Mouse (Mus musculus) spleen, postnatal 4 days (tissue): ENCODE measurements around the gene Mgat4a.
"Not testable (repeated sequence)": the region's sequence is repeated elsewhere in the genome, so short reads cannot be mapped to it uniquely, and the experiment has no call there.

ENCODE experiments used
- DNase-seq, 2 experiments: peaks; one replicate each; pipeline ENCODE4 v3.0.0; 2022; ENCODE audit warnings: low spot score in 2 of 2

Gene Mgat4a

DNA sequence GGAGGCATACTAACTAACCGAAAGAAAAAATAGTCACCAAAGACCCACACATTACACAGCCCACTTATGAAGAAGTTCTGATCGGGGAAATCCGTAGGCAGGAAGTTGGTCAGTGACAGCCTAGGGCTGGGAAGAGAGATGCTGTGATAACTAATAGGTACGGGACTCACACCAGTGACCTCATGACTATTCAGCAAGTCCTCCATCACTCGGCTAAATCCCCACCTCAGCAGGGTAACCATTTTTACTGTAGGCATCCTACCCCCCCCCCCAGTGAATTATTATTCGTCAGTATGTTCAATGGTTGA, 8.3 kb downstream of the Mgat4a start:
- DNase-seq, result no peak

DNA sequence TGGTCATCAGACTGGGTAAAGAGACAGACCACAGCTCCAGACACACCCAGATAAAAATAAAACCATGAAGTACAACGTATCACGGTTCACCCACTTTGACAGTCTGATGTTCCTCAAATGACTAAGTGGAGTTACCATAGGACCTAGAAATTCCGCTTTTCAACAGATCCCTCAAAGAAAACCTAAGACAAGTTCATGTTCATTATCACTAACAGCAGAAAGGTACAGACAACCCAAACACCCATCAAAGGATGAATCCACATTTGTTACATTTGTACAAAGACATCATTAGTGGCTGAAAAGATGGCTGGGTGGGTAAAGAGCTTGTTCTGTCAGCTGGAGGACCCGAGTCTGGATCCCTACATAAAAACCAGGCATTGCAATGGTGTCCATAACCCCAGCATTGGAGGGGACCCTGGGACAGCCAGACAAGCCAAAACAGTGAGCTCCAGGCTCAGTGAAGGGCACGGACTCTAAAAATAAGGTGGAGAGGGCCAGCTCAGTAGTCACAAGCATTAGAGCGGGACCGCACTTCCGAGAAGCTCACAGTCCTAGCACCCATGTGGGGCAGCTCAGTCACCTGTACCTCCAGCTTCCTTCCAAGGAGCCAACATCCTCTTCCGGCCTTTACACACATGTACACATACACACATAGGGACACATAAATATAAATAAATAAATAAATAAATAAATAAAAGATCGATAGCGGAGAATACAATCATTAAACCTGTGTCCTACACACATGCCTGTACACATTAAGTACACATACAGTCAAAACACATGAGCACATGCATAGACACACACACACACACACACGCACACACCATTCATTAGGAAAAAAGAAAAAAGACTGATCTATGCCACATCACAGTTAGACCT, 8.9 kb downstream of the Mgat4a start:
- DNase-seq, result no peak

DNA sequence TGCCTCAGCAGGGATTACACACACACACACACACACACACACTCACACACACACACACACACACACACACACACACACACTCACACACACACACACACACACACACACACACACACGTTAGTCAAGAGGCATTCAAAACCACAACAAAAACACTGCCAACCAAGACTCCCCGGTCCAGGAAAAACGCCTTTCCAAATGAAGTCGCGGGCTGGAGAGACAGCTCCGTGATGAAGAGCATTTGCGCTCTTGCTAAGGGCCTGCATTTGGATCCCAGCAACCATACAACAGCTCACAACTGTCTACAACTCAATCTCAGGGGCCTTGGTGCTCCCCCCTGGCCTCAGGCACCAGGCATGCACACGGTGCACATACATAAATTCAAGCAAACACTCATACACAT, 10.8 kb downstream of the Mgat4a start:
- no peak for DNase-seq

DNA sequence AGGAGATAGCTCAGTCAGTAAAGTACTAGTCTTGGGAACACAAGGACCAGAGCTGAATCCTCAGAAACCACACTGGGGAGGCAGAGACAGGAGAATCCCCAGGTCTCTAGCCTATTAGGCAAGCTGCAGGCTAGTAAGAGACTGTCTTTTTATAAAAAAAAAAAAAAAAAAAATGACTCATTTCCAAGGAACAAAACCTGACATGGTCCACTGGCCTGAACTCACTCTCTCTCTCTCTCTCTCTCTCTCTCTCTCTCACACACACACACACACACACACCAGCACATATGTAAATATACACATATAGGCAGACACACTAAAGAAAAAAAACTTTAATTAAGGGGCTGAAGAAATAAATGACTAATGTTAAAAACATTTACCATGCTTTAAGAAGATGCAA, 14.6 kb downstream of the Mgat4a start:
- DNase-seq, result no peak

DNA sequence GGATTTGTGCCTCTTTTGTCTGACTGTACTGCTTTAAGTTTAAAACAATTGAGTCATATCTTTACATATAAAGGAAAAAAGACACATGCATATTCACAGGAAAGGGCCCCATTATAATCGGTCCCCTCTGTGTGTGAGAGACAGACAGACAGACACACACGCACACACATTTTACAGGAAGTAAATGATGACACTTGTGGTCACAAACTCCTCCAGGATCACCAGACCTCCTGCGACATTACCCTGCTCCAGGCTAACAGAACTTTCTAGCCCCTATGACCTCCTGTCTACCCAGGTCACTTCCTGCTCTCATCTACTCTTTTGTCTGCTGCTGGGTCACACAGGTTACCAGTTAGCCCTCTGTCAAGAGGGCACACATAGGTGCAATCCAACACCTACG, 16.1 kb downstream of the Mgat4a start:
- no peak for DNase-seq

- DNase-seq, result not testable (repeated sequence)
Measured at GRCm38 (mm10) chr1:37524122-37524521, 16.7 kb downstream of the Mgat4a start.

- not testable (repeated sequence) for DNase-seq
Measured at GRCm38 (mm10) chr1:37523548-37523947, 17.3 kb downstream of the Mgat4a start.

- no peak for DNase-seq
Measured at GRCm38 (mm10) chr1:37522101-37522500, 18.7 kb downstream of the Mgat4a start.

DNA sequence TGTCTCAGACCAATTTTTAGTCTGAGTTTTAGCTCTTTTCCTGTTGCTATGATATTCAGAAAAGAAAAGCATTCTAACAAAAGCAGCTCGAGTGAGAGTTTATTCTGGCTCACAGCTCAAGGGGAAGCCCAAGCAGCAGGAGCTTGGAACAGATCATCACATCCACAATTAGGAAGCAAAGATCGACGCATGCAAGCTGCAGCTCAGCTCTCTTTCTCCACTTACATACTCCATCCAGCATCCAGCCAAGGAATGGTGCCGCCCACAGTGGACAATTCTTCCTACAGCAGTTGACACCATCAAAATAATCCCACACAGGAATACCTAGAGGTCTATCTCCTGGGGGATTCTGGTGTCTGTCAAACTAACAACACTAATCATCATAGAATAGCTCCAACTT, 22.0 kb downstream of the Mgat4a start:
- no peak for DNase-seq

- DNase-seq, result no peak
Measured at GRCm38 (mm10) chr1:37518124-37518720, 22.6 kb downstream of the Mgat4a start.

GRCm38 (mm10) chr1:37512961-37513431, 27.8 kb downstream of the Mgat4a start:
- DNase-seq, result no peak

DNA sequence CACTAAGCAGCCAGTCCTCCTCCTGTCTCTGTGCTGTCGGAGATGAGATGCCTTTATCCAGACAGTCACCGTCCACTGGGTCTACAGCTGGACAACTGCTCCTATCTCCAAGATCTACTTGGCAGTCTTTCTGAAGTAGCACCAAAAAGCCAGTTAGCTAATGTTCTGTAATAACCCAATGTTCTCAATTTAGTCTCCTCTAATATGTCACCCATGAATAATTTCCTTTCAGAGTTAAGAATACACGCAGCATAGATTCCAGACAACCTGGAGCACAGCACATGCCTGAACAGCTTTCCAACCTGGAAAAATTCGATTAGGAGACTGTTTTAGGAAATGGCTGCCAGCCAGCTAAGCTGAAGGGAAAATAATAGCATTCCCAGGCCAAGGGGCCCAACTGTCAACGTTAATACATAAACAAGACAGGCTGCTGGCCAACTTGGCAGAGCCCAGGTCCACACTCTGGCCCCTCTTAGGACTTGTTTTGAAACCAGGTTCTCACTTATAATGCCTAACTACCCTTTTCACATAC, 28.6 kb downstream of the Mgat4a start:
- DNase-seq, result no peak

GRCm38 (mm10) chr1:37510193-37510592, 30.6 kb downstream of the Mgat4a start:
- DNase-seq, result no peak

GRCm38 (mm10) chr1:37509437-37509836, 31.4 kb downstream of the Mgat4a start:
- DNase-seq, result no peak

DNA sequence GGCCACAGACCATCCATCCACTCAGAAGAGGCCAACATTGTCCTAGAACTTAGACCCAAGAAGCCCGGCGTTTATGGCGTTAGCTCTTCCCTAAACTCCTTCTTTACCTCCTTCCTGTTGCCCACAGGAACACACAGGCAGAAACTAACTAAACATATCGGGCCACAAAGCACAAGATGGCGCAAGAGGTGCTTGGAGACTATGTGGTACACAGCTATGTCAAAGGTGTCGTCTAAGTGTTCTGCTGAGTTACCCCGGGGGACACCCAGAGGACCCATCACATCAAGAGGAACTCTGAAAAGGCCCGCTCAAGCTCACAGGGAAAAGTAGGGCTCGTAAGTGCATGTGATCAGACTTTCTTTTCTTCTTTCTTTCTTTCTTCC, 35.5 kb downstream of the Mgat4a start:
- no peak for DNase-seq

GRCm38 (mm10) chr1:37504716-37505347, 36.0 kb downstream of the Mgat4a start:
- no peak for DNase-seq

DNA sequence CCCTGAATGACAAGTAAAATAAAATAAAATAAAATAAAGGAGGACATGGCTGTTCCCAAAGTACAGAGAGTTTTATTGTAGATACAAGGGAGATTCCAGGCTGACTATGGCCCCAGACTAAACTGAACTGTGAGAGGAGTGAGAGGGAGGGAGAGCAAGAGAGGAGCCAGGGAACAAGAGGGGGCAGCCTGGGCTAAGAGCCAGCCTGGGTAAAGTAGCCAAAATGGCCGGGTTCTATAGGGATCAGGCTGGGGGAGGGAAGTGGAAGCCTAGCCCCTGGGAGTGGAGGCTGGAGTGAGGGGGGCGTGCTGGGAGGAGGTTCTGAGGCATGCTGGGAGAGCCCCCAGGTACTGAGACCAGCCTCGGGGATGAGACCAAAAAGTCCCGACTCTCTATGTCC, 37.2 kb downstream of the Mgat4a start:
- no peak for DNase-seq

DNA sequence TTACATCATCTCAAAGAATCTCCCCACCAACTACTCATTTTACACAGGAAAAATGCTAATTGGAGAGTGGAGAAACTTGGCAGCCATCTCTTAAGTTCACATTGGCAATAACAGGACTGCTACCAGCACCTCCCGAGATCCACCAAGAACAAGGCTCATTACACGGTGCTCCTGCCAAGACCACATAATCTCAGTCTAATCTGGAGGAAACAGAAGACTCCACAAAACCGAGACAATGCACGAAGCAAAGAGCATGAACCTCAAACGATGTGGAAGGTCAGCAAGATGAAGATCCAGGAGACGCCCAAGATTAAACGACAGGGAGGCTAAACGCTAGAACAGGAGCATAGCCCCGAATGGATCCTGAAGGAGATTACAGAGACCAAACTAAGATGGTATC, 38.5 kb downstream of the Mgat4a start:
- DNase-seq, result no peak

- DNase-seq, result no peak
Measured at GRCm38 (mm10) chr1:37500723-37501122, 40.1 kb downstream of the Mgat4a start.

GRCm38 (mm10) chr1:37499395-37499794, 41.4 kb downstream of the Mgat4a start:
- not testable (repeated sequence) for DNase-seq

- no peak for DNase-seq
Measured at GRCm38 (mm10) chr1:37498911-37499310, 41.9 kb downstream of the Mgat4a start.

DNA sequence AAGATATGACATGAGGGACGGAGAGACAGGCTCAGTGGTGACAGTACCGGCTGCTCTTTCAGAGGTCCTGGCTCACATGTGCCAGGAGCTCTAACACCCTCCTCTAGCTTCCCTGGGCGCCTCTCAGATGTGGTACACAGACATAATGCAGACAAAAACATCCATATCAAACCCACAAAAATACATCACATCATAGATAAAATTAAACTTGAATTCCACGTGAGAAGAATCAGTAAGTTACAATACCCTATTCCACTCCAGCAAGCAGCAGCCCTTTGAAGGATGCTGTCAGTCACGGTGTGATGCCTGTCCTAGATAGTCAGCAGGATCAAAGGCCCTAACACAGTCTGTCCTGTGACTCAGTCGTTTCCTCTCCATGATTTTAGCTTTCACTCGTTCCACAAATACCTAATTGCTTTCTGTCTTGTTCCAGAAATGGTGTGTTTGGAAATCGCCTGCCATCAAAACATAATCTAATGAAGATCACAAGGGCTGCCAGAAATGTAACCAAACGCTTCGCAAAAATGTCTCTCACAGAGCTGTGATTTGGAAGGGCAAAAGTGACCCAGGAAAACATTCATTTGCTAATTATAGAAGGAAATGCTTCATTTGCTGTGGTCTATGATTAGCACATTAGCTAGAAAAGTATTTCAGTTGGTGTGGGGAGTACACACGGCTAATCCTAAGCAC, 44.1 kb downstream of the Mgat4a start:
- DNase-seq, result no peak
